Mouse (Mus musculus) right cerebral cortex, postnatal 36 days (tissue): ENCODE results near the gene Atat1.

Source experiments
- DNase-seq, 2 experiments: peaks; one replicate each; pipeline ENCODE4 v3.0.0; 2022; ENCODE audit warnings: low spot score in 2 of 2, mixed read lengths in 1 of 2

The Atat1 gene

DNA sequence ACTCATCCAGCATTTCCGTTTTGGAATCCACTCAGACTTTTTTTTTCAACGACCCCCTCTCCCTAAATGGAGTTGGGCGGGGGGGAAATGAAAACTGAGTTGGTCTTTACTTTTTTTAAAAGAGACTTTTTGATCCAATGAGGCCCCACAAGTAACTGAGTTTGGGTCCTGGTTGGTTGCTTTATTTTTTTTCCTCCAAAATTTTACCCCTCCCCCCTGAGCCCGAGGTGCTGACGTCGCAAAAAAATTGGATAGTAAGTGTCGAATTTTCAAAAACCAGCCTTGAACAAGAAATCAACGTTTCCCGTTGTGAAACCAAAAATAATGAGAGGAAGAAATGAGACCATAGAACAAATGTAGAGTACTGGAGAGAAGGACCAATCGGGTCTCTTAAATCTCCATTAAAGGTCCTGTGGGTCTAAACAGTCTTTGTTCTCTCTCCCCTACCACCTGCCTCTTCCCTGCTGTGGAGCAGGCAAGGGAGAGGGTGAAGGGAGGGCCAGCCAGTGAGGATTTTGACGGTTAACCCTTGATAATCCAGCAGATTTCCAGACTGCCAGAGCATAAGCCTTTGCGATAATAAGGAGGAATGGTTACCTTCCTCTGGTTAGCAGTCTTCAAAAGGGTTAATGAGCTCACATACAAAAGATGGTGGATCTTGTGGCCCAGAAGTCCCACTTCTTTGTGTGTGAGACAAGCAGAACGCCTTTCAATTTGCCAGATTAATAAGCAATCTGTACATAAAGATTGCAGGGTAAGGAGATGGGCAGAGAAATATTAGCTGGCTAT lies 7.8 kb upstream of the Atat1 start:
- DNase-seq = no peak

DNA sequence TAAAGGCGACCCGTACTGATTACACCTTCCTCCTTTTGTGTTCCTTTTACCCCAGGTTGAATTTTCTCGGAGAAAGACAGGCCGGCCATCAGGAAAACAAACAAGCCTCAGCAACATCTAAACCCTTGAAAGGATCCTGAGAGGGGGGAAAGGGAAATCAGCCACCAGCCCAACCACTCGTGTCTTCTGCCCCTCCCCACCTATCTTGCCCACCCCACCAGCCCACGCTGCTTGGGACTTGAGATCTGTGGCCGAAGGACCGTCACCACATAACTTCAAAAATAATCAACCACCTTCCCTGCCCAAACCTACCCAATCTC lies 7.2 kb upstream of the Atat1 start:
- DNase-seq = no peak

- peak; percentile 99 to 100 for DNase-seq
Observed at GRCm38 (mm10) chr17:35916297-35917142, 6.6 kb upstream of the Atat1 start, which contains the start of the genes Mrps18b and Ppp1r10. Gene Mrps18b (minus strand): TSS chr17:35916389. Gene Ppp1r10 (plus strand): TSS chr17:35916434.

- no peak for DNase-seq
Observed at GRCm38 (mm10) chr17:35915538-35916296, 5.8 kb upstream of the Atat1 start.

- DNase-seq = no peak
Observed at GRCm38 (mm10) chr17:35914975-35915374, 5.1 kb upstream of the Atat1 start.

DNA sequence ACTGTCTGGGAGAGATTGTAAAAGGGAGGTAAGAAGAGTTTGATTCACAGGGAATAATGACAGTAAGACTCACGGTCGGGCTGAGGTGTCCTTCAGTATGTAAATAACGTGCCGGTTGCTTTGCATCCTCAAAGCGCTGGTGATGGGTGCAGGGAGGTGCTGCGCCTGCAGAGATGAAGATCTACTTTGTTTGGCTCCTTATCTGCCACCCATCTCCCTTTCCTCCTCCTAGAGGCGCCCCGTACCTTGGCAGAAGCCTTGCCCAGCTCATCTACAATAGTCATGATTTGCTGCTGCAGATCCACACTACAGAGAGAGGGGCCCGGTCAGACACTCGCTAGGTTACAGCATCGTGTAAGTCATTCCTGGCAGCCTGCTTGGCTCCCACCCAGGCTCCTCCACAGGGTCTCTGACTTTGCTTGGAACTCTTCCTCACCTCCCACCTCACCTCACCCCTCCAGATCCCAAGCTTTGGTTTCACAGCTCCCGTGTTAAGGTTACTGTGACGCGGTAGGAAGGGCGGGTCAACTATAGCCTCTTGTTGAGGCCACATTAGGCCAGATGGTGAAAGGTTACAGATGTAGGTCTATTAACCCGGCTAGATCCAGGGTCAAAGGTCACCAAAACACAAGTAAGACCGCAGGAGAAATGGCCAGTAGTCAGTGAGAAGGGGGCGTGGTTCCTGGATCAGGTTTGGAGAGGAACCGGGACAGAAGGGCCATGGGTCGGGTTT lies 523 bp downstream of the Atat1 start:
- peak in 1 of 2 experiments; percentile 39 for DNase-seq

DNA sequence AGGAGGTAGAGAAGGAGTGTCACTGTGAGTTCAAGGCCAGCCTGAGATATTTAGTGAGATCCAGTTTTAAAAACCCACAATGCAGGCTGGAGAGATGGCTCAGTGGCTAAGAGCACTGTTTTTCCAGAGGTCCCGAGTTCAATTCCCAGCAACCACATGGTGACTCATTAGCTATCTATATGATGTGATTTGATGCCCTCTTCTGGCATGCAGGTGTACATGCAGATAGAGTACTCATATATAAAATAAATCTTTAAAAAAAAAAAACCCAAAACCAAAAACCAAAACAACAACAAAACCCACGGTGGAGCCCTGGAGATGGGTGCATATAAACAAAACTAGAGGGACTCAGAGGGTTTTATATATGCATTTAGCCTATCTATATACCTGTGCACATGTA lies 2.3 kb downstream of the Atat1 start:
- no peak for DNase-seq

DNA sequence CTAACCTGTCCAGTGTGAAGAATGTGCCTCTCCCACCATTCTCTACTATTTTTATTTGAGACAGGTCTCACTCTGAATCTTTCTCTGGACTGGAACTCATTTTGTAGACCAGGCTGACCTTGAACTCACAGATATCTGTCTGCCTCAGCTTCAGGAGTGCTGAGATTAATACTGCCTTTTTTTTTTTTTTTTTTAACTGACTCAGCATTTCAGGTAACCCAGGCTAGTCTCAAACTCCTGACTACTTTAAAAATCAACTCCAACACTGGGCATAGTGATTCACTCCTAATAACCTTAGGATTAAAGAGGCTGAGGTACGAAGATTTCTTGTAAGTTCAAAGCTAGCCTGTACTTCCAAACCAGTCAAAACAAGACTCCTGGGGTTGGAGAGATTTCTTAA lies 4.3 kb downstream of the Atat1 start:
- DNase-seq = no peak

GRCm38 (mm10) chr17:35903992-35904355 lies 5.9 kb downstream of the Atat1 start:
- no peak for DNase-seq

GRCm38 (mm10) chr17:35903343-35903991 lies 6.4 kb downstream of the Atat1 start:
- no peak for DNase-seq

- DNase-seq = no peak
Observed at GRCm38 (mm10) chr17:35900636-35901035, 9.2 kb downstream of the Atat1 start.

GRCm38 (mm10) chr17:35897644-35898573 lies 12.0 kb downstream of the Atat1 start:
- no peak for DNase-seq

GRCm38 (mm10) chr17:35896781-35897643 lies 12.9 kb downstream of the Atat1 start, which contains the start of gene 2310061I04Rik:
Gene 2310061I04Rik (minus strand): TSS chr17:35897431.
- DNase-seq = peak; percentile 86 to 87

DNA sequence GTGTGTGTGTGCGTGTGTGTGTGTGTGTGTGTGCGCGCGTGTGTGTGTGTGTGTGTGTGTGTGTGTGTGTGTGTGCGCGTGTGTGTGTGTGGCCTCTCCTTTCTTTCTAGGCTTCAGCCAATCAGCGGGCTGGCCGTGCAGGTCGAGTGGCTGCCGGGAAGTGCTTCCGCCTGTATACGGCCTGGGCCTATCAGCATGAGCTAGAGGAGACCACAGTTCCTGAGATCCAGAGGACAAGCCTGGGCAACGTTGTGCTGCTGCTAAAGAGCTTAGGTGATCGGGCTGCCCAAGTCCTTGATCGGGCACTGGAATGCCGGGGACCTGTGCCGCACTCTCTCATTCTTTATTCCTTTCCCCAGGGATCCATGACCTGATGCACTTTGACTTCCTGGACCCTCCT lies 22.1 kb downstream of the Atat1 start:
- no peak for DNase-seq

DNA sequence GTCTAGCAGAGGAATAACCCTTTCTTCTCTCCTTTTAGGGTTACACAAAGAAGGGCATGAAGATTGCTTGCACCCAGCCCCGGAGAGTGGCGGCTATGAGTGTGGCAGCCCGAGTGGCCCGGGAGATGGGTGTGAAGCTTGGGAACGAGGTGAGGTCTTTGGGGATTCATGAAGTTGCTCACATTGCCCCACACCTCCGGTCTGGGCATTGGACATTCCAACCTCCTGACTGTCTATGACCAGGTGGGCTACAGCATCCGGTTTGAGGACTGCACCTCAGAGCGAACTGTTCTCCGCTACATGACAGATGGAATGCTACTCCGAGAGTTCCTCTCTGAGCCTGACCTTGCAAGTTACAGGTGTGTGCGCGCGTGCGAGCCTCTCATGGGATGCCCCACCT lies 26.1 kb downstream of the Atat1 start:
- DNase-seq = no peak

- no peak for DNase-seq
Observed at GRCm38 (mm10) chr17:35882924-35883323, 27.0 kb downstream of the Atat1 start.

GRCm38 (mm10) chr17:35879245-35880057 lies 30.4 kb downstream of the Atat1 start, which contains the start of gene Dhx16:
Gene Dhx16 (plus strand): TSS chr17:35879819.
- peak; percentile 94 for DNase-seq

- DNase-seq = peak; percentile 55 to 62
Observed at GRCm38 (mm10) chr17:35874721-35875120, 35.2 kb downstream of the Atat1 start.
